Mouse (Mus musculus) induced T-regulatory cell, adult 2 months (primary cell): ENCODE measurements around the gene Slc24a3.

Experiments used
- DNase-seq: peaks from one replicate; pipeline ENCODE4 v3.0.0-alpha.2; 2012; ENCODE audit warnings: low read depth

Gene Slc24a3

GRCm38 (mm10) chr2:145167664-145168360, at the start of gene Slc24a3:
Slc24a3 (plus strand) TSS chr2:145167754.
- DNase-seq: peak; percentile 68

- no peak for DNase-seq
Measured at GRCm38 (mm10) chr2:145117762-145118161, 49.8 kb upstream of the Slc24a3 start.

- DNase-seq: no peak
Measured at GRCm38 (mm10) chr2:145127747-145128146, 39.8 kb upstream of the Slc24a3 start.

GRCm38 (mm10) chr2:145136625-145137291, 30.8 kb upstream of the Slc24a3 start:
- DNase-seq: no peak

- no peak for DNase-seq
Measured at GRCm38 (mm10) chr2:145150407-145150806, 17.1 kb upstream of the Slc24a3 start.

GRCm38 (mm10) chr2:145150821-145151220, 16.7 kb upstream of the Slc24a3 start:
- no peak for DNase-seq

- DNase-seq: no peak
Measured at GRCm38 (mm10) chr2:145152281-145152680, 15.3 kb upstream of the Slc24a3 start.

GRCm38 (mm10) chr2:145158972-145159371, 8.6 kb upstream of the Slc24a3 start:
- DNase-seq: no peak

- DNase-seq: peak; percentile 77
Measured at GRCm38 (mm10) chr2:145161046-145161700, 6.4 kb upstream of the Slc24a3 start.

GRCm38 (mm10) chr2:145164086-145164485, 3.5 kb upstream of the Slc24a3 start:
- no peak for DNase-seq

- DNase-seq: peak; percentile 47
Measured at GRCm38 (mm10) chr2:145164562-145164961, 3.0 kb upstream of the Slc24a3 start.

- DNase-seq: no peak
Measured at GRCm38 (mm10) chr2:145165076-145165475, 2.5 kb upstream of the Slc24a3 start.

- DNase-seq: no peak
Measured at GRCm38 (mm10) chr2:145165854-145166253, 1.7 kb upstream of the Slc24a3 start.

GRCm38 (mm10) chr2:145167051-145167663, 397 bp upstream of the Slc24a3 start:
- DNase-seq: peak; percentile 49

- DNase-seq: no peak
Measured at GRCm38 (mm10) chr2:145168405-145168971, 934 bp downstream of the Slc24a3 start.

- DNase-seq: no peak
Measured at GRCm38 (mm10) chr2:145172978-145173655, 5.6 kb downstream of the Slc24a3 start.

- no peak for DNase-seq
Measured at GRCm38 (mm10) chr2:145175036-145175435, 7.5 kb downstream of the Slc24a3 start.

GRCm38 (mm10) chr2:145182410-145182809, 14.9 kb downstream of the Slc24a3 start:
- DNase-seq: no peak

GRCm38 (mm10) chr2:145188828-145189227, 21.3 kb downstream of the Slc24a3 start:
- no peak for DNase-seq

GRCm38 (mm10) chr2:145196043-145196442, 28.5 kb downstream of the Slc24a3 start:
- DNase-seq: peak; percentile 33

- peak; percentile 65 for DNase-seq
Measured at GRCm38 (mm10) chr2:145196501-145197042, 29.0 kb downstream of the Slc24a3 start.
